Mouse (Mus musculus): ENCODE data around the gene Ceacam13. TPM values are rescaled to one million over a fixed set of nuclear protein-coding genes. Genes with fewer than 3 reads are reported as not detected.
"Not testable (repeated sequence)": the region's sequence is repeated elsewhere in the genome, so short reads cannot be mapped to it uniquely, and the experiment has no call there.

Gene Ceacam13
- total RNA-seq (2021): not detected

GRCm38 (mm10) chr7:18009589-18009988 is at the start of gene Ceacam13:
Ceacam13 (plus strand) TSS chr7:18009889.
- intact Hi-C loops (cut with DNase I): no loop called here
- no peak for DNase-seq (ENCODE audit: low spot score in 2 of 2)

- no peak for DNase-seq (ENCODE audit: low spot score in 2 of 2)
- intact Hi-C loops (cut with DNase I): no loop called here
Observed at GRCm38 (mm10) chr7:17971824-17972223, 37.9 kb upstream of the Ceacam13 start, which contains the start of gene Ceacam11. Ceacam11 (plus strand) TSS chr7:17972124.

- DNase-seq (ENCODE audit: low spot score in 2 of 2); intact Hi-C loops (cut with DNase I): not testable (repeated sequence)
Observed at GRCm38 (mm10) chr7:18001131-18001530, 8.6 kb upstream of the Ceacam13 start.

GRCm38 (mm10) chr7:18065629-18066028 is 55.9 kb downstream of the Ceacam13 start, which contains the start of gene Ceacam12:
Ceacam12 (plus strand) TSS chr7:18065929.
- intact Hi-C loops (cut with DNase I): no loop called here
- no peak for DNase-seq (ENCODE audit: low spot score in 2 of 2)

Small RNA genes lying within 50 kb of the gene (microRNA-seq; reads per million reads assigned to microRNA genes)
- gene Gm22414: not detected

Other genes with a start within 250 kb of the Ceacam13 start
- gene Ceacam14, start 197.3 kb upstream of the Ceacam13 start, total RNA-seq (2021): not detected
- not detected for gene Gm5155, start 138.1 kb upstream of the Ceacam13 start, total RNA-seq (2021)
- not detected for gene Ceacam11, start 37.8 kb upstream of the Ceacam13 start, total RNA-seq (2021)
- not detected for gene Ceacam12, start 56.0 kb downstream of the Ceacam13 start, total RNA-seq (2021)
- not detected for gene Igfl3, start 166.6 kb downstream of the Ceacam13 start, total RNA-seq (2021)
- not detected for gene Mill1, start 235.5 kb downstream of the Ceacam13 start, total RNA-seq (2021)

All from left cerebral cortex, postnatal 36 days (tissue).